Mouse (Mus musculus) neural tube, embryonic 15.5 days (tissue): Measurements from ENCODE around the gene Cbx8. TPM values are rescaled to one million over a fixed set of nuclear protein-coding genes. Genes with fewer than 3 reads are reported as not detected.

Experiments
- ATAC-seq: fragments of 200-750 bp; cut with Nextera tagmentation; 2 replicates; pipeline ENCODE4 v1.8.0; 2017; ENCODE audit warnings: mild to moderate bottlenecking, moderate TSS enrichment, moderate library complexity; ENCODE audit not compliant: low FRiP score
- H3K27ac ChIP-seq: fragments of 300-500 bp; sonication (generic); replicated peaks from 2 replicates; pipeline ENCODE4 v1.5.1; 2015; ENCODE audit warnings: mild to moderate bottlenecking, inconsistent platforms
- H3K27me3 ChIP-seq: fragments of 300-500 bp; sonication (generic); replicated peaks from 2 replicates; pipeline ENCODE4 v1.6.1; 2015; ENCODE audit warnings: inconsistent platforms
- H3K36me3 ChIP-seq: fragments of 300-500 bp; sonication (generic); 2 replicates; pipeline ENCODE4 v1.6.1; 2015; ENCODE audit warnings: inconsistent platforms
- H3K4me1 ChIP-seq: fragments of 300-500 bp; sonication (generic); 2 replicates; pipeline ENCODE4 v1.6.1; 2015; ENCODE audit warnings: inconsistent platforms
- H3K4me2 ChIP-seq: fragments of 300-500 bp; sonication (generic); 2 replicates; pipeline ENCODE4 v1.6.1; 2015; ENCODE audit warnings: inconsistent platforms, mild to moderate bottlenecking, moderate library complexity
- H3K4me3 ChIP-seq: fragments of 300-500 bp; sonication (generic); replicated peaks from 2 replicates; pipeline ENCODE4 v1.5.1; 2015; ENCODE audit warnings: mild to moderate bottlenecking, inconsistent platforms
- H3K9ac ChIP-seq: fragments of 300-500 bp; sonication (generic); replicated peaks from 2 replicates; pipeline ENCODE4 v1.6.1; 2015; ENCODE audit warnings: mild to moderate bottlenecking, inconsistent platforms
- H3K9me3 ChIP-seq: fragments of 300-500 bp; sonication (generic); replicated peaks from 2 replicates; pipeline ENCODE4 v1.6.1; 2016; ENCODE audit warnings: inconsistent platforms
- WGBS: fragments of 180-500 bp; shearing (Covaris S2); methylation state at CpG from one replicate; pipeline ENCODE4 v1.1.7; 2015; ENCODE audit warnings: mixed read lengths; 5-methylcytosine and 5-hydroxymethylcytosine counted together
- polyA plus RNA-seq: library from polyadenylated mRNA; unstranded; fragments of >200 nt; fragmentation: Nextera tagmentation; extraction: Ambion mirVana; gene quantifications from 2 replicates; pipeline ENCODE4 v1.2.1, GENCODE M21; 2015

Gene Cbx8
- polyA plus RNA-seq, 1 experiment from 2014 or later: 7.3 TPM

- WGBS: 11% methylated on average over 15 of the region's 15 CpGs
- H3K36me3 ChIP-seq: peaks cover 8% of the 10 kb centered on the region
- no peak overlapping the region for H3K9ac ChIP-seq
- no peaks in the 10 kb centered on the region for H3K9me3 ChIP-seq
- peaks cover 62% of the 10 kb centered on the region for H3K27me3 ChIP-seq
- H3K4me3 ChIP-seq: no peak overlapping the region
- no peak overlapping the region for H3K27ac ChIP-seq
- H3K4me2 ChIP-seq: peak overlapping the region; percentile 66; the same call in 1 of the 2 replicates
- ATAC-seq: no peak
- peaks cover 64% of the 10 kb centered on the region for H3K4me1 ChIP-seq
Observed at GRCm38 (mm10) chr11:119036447-119036846, 4.3 kb downstream of the Cbx8 start.

GRCm38 (mm10) chr11:119035686-119036165, 5.0 kb downstream of the Cbx8 start:
- H3K27me3 ChIP-seq: peaks cover 62% of the 10 kb centered on the region
- H3K4me3 ChIP-seq: no peak overlapping the region
- H3K36me3 ChIP-seq: peaks cover 8% of the 10 kb centered on the region
- H3K9ac ChIP-seq: no peak overlapping the region
- 7% methylated on average over 21 of the region's 21 CpGs for WGBS
- no peaks in the 10 kb centered on the region for H3K9me3 ChIP-seq
- peak overlapping the region; percentile 25 for H3K4me2 ChIP-seq
- no peak for ATAC-seq
- peaks cover 63% of the 10 kb centered on the region for H3K4me1 ChIP-seq
- no peak overlapping the region for H3K27ac ChIP-seq

GRCm38 (mm10) chr11:119035094-119035685, 5.6 kb downstream of the Cbx8 start:
- Histone ChIP-seq H3K27me3 (peaks cover 62% of the 10 kb centered on the region), H3K9me3 (no peaks in the 10 kb centered on the region), H3K4me1 (peaks cover 61% of the 10 kb centered on the region), H3K4me3 (no peak overlapping the region), H3K4me2 (peak overlapping the region; percentile 25), H3K9ac (no peak overlapping the region), H3K36me3 (peaks cover 13% of the 10 kb centered on the region), H3K27ac (no peak overlapping the region)
- WGBS: 3% methylated on average over 21 of the region's 21 CpGs
- ATAC-seq: no peak

GRCm38 (mm10) chr11:119034635-119035034, 6.1 kb downstream of the Cbx8 start:
- no peak overlapping the region for H3K9ac ChIP-seq
- no peaks in the 10 kb centered on the region for H3K9me3 ChIP-seq
- peak overlapping the region; percentile 51 for H3K4me2 ChIP-seq
- H3K27ac ChIP-seq: no peak overlapping the region
- 4% methylated on average over 18 of the region's 19 CpGs for WGBS
- H3K4me1 ChIP-seq: peaks cover 55% of the 10 kb centered on the region
- ATAC-seq: no peak
- H3K27me3 ChIP-seq: peaks cover 61% of the 10 kb centered on the region
- peak overlapping the region; percentile 18; the same call in 1 of the 2 replicates for H3K4me3 ChIP-seq
- peaks cover 17% of the 10 kb centered on the region for H3K36me3 ChIP-seq

- Histone ChIP-seq H3K9ac (no peak overlapping the region), H3K4me2 (peak overlapping the region; percentile 51), H3K27ac (no peak overlapping the region), H3K36me3 (peaks cover 22% of the 10 kb centered on the region), H3K4me3 (peak overlapping the region; percentile 18; the same call in 1 of the 2 replicates), H3K9me3 (no peaks in the 10 kb centered on the region), H3K4me1 (peaks cover 49% of the 10 kb centered on the region), H3K27me3 (peaks cover 55% of the 10 kb centered on the region)
- 0 out of 2 replicates have a peak, but pooled peaks have one; percentile 39 for ATAC-seq
- WGBS: under 1% methylated on average over 26 of the region's 26 CpGs
Observed at GRCm38 (mm10) chr11:119033874-119034558, 6.8 kb downstream of the Cbx8 start.

GRCm38 (mm10) chr11:119026203-119026602, 14.6 kb downstream of the Cbx8 start:
- peaks cover 42% of the 10 kb centered on the region for H3K36me3 ChIP-seq
- H3K4me1 ChIP-seq: peaks cover 44% of the 10 kb centered on the region
- WGBS: 57% methylated on average over 12 of the region's 12 CpGs
- no peaks in the 10 kb centered on the region for H3K9me3 ChIP-seq
- ATAC-seq: no peak
- peak overlapping the region; percentile 15; the same call in 1 of the 2 replicates for H3K4me2 ChIP-seq
- peaks cover 8% of the 10 kb centered on the region for H3K27me3 ChIP-seq
- H3K9ac ChIP-seq: peak overlapping the region; percentile 6; the same call in 1 of the 2 replicates
- H3K4me3 ChIP-seq: no peak overlapping the region
- no peak overlapping the region for H3K27ac ChIP-seq

- no peak for ATAC-seq
- Histone ChIP-seq H3K4me3 (peak overlapping the region; percentile 94), H3K4me2 (peak overlapping the region; percentile 93), H3K27ac (0 out of 2 replicates have a peak overlapping the region, but pooled peaks have one; percentile 85), H3K4me1 (peaks cover 44% of the 10 kb centered on the region), H3K36me3 (peaks cover 29% of the 10 kb centered on the region), H3K9me3 (no peaks in the 10 kb centered on the region), H3K9ac (peak overlapping the region; percentile 91), H3K27me3 (peaks cover 12% of the 10 kb centered on the region)
- 8% methylated on average over 7 of the region's 7 CpGs for whole genome bisulfite sequencing
Observed at GRCm38 (mm10) chr11:119024260-119024659, 16.5 kb downstream of the Cbx8 start.

- Histone ChIP-seq H3K27ac (peak overlapping the region; percentile 85), H3K9me3 (no peaks in the 10 kb centered on the region), H3K4me1 (peaks cover 44% of the 10 kb centered on the region), H3K36me3 (peaks cover 22% of the 10 kb centered on the region), H3K4me2 (peak overlapping the region; percentile 93), H3K27me3 (peaks cover 12% of the 10 kb centered on the region), H3K9ac (peak overlapping the region; percentile 91), H3K4me3 (peak overlapping the region; percentile 94)
- WGBS: under 1% methylated on average over 15 of the region's 15 CpGs
- 0 out of 2 replicates have a peak, but pooled peaks have one; percentile 2 for ATAC-seq
Observed at GRCm38 (mm10) chr11:119023616-119023980, 17.2 kb downstream of the Cbx8 start.

- peaks cover 44% of the 10 kb centered on the region for H3K4me1 ChIP-seq
- H3K27ac ChIP-seq: peak within 1 kb of the TSS; percentile 85
- peak within 1 kb of the TSS; percentile 91 for H3K9ac ChIP-seq
- ATAC-seq: peak; percentile 95
- peaks cover 17% of the 10 kb centered on the region for H3K36me3 ChIP-seq
- H3K4me3 ChIP-seq: peak within 1 kb of the TSS; percentile 94
- peaks cover 12% of the 10 kb centered on the region for H3K27me3 ChIP-seq
- no peaks in the 10 kb centered on the region for H3K9me3 ChIP-seq
- peak within 1 kb of the TSS; percentile 93 for H3K4me2 ChIP-seq
- under 1% methylated on average over 97 of the region's 99 CpGs for WGBS
Observed at GRCm38 (mm10) chr11:119022895-119023615, 17.7 kb downstream of the Cbx8 start, which contains the start of gene Cbx2. TSS of gene Cbx2 (plus strand) at chr11:119022962.

- 3% methylated on average over 42 of the region's 42 CpGs for WGBS
- H3K4me2 ChIP-seq: peak overlapping the region; percentile 93
- peak overlapping the region; percentile 67 for H3K9ac ChIP-seq
- peak overlapping the region; percentile 80 for H3K27ac ChIP-seq
- no peaks in the 10 kb centered on the region for H3K9me3 ChIP-seq
- peak overlapping the region; percentile 94 for H3K4me3 ChIP-seq
- peaks cover 12% of the 10 kb centered on the region for H3K27me3 ChIP-seq
- peaks cover 9% of the 10 kb centered on the region for H3K36me3 ChIP-seq
- ATAC-seq: no peak
- peaks cover 44% of the 10 kb centered on the region for H3K4me1 ChIP-seq
Observed at GRCm38 (mm10) chr11:119022068-119022894, 18.5 kb downstream of the Cbx8 start.

GRCm38 (mm10) chr11:119021180-119021579, 19.6 kb downstream of the Cbx8 start:
- WGBS: 92% methylated on average over 7 of the region's 7 CpGs
- no peak overlapping the region for H3K4me2 ChIP-seq
- H3K36me3 ChIP-seq: no peaks in the 10 kb centered on the region
- H3K4me1 ChIP-seq: peaks cover 39% of the 10 kb centered on the region
- ATAC-seq: no peak
- no peak overlapping the region for H3K4me3 ChIP-seq
- peaks cover 12% of the 10 kb centered on the region for H3K27me3 ChIP-seq
- H3K9me3 ChIP-seq: no peaks in the 10 kb centered on the region
- H3K27ac ChIP-seq: no peak overlapping the region
- H3K9ac ChIP-seq: no peak overlapping the region
